ENCODE assay signal across 9 mouse cellular contexts in the genomic region with DNA sequence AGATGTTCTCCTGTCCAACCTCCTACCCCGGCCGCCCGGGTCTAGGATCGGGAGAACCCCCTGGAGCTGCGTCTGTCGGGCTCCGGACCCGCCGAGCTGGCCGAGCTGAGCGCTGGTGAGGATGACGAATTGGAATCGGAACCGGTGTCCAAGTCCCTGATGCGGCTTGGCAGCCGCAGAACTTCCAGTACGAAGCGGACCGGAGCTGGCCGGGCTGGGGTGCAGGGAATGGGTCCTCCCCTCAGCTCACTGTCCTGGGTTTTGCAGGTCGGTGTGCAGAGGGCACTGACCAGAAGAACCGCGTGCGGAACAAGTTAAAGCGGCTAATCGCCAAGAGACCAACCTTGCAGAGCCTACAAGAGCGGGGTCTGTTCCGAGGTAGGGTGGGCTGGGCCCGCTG. TPM values are rescaled to one million over a fixed set of nuclear protein-coding genes. Genes with fewer than 3 reads are reported as not detected.
DNase-seq lines count a peak whose midpoint lies in the region; ATAC-seq and TF ChIP-seq lines count a peak whose summit lies in the region.
"Had no signal": no experiment of that assay in that cellular context is flagged by ENCODE, and none has a peak within 500 bp of the region (broad histone marks: within the 10 kb centered on the region; RNA-seq: fewer than 3 reads in every experiment).

No protein-coding gene starts in this region.

- H3K9me3 ChIP-seq in erythroblast, embryonic 14.5 days (ENCODE audit: control insufficient read depth, low read length), result 0 out of 2 replicates have a peak, but pooled peaks cover 2% of the 10 kb centered on the region
- H3K9me3 ChIP-seq in heart, embryonic 11.5 days (replicated peaks; ENCODE audit: control insufficient read depth, low read length), result no peaks in the 10 kb centered on the region

- peaks cover 52% of the 10 kb centered on the region for H3K27me3 ChIP-seq in erythroblast, embryonic 14.5 days (ENCODE audit: control insufficient read depth)
- peaks cover 85% of the 10 kb centered on the region for H3K27me3 ChIP-seq in heart, embryonic 11.5 days (ENCODE audit: control insufficient read depth, insufficient read depth, low read length)
- H3K27me3 ChIP-seq in small intestine, adult 2 months (ENCODE audit: control insufficient read depth, insufficient read depth, low read length), result peaks cover 19% of the 10 kb centered on the region; the same call in 1 of the 2 replicates

- no peak for TF ChIP-seq CTCF in small intestine, adult 2 months (IDR thresholded peaks at IDR 0.05; ENCODE audit: extremely low read depth, insufficient read length, insufficient replicate concordance, low read depth, low read length)

- 4% methylated on average over 29 of the region's 29 CpGs for WGBS in heart, embryonic 11.5 days (ENCODE audit: insufficient replicate concordance)
- WGBS in small intestine, adult 2 months, result 31% methylated on average over 29 of the region's 29 CpGs

- peaks cover 50% of the 10 kb centered on the region for H3K4me1 ChIP-seq in erythroblast, embryonic 14.5 days (ENCODE audit: control insufficient read depth)
- H3K4me1 ChIP-seq in heart, embryonic 11.5 days (ENCODE audit: control insufficient read depth, insufficient read depth, low read length), result peaks cover 11% of the 10 kb centered on the region
- H3K4me1 ChIP-seq in small intestine, adult 2 months (ENCODE audit: control insufficient read depth, insufficient read depth, insufficient read length, low read length), result peaks cover 15% of the 10 kb centered on the region

- H3K4me3 ChIP-seq in erythroblast, embryonic 14.5 days (replicated peaks), result peak overlapping the region; percentile 68
- H3K4me3 ChIP-seq in heart, embryonic 11.5 days (ENCODE audit: low read depth, low read length), result peak overlapping the region; percentile 52
- H3K4me3 ChIP-seq in small intestine, adult 2 months (ENCODE audit: low read depth, low read length), result peak overlapping the region; percentile 60

- no peak for TF ChIP-seq POLR2A in small intestine, adult 2 months (IDR thresholded peaks at IDR 0.05; ENCODE audit: low read depth, low read length)

- peak overlapping the region; percentile 50; the same call in 1 of the 2 replicates for H3K9ac ChIP-seq in heart, embryonic 11.5 days (ENCODE audit: low read depth, low read length)

- H3K4me2 ChIP-seq in heart, embryonic 11.5 days, result peak overlapping the region; percentile 88

- DNase-seq in adrenal gland, postnatal 25 days, result peak; percentile 52
- peak; percentile 39 to 46 for DNase-seq in kidney, postnatal 4 days
- no peak for DNase-seq in frontal cortex, postnatal 14 days (ENCODE audit: low spot score in 2 of 2)
- no peak for DNase-seq in spleen, postnatal 36 days (ENCODE audit: low spot score in 2 of 2)

- H3K27ac ChIP-seq in heart, embryonic 11.5 days (ENCODE audit: low read depth, low read length), result no peak overlapping the region
- no peak overlapping the region for H3K27ac ChIP-seq in small intestine, adult 2 months (ENCODE audit: insufficient read depth, low read depth, low read length)

- peaks cover 10% of the 10 kb centered on the region for H3K36me3 ChIP-seq in erythroblast, embryonic 14.5 days (ENCODE audit: control insufficient read depth)
- H3K36me3 ChIP-seq in heart, embryonic 11.5 days (ENCODE audit: control insufficient read depth, insufficient read depth, low read length), result no peaks in the 10 kb centered on the region
- H3K36me3 ChIP-seq in small intestine, adult 2 months (ENCODE audit: control insufficient read depth, insufficient read depth, low read length), result peaks cover 3% of the 10 kb centered on the region; the same call in 1 of the 2 replicates

- no peak for ATAC-seq in erythroblast, adult 5-6 weeks (replicated peaks; ENCODE audit: low FRiP score, poor library complexity, severe bottlenecking)
- no peak for ATAC-seq in heart, embryonic 11.5 days (replicated peaks; ENCODE audit: insufficient number of reproducible peaks, low FRiP score, low TSS enrichment)

RNA-seq across cellular contexts. Expression of gene Arhgap9, which starts 5.1 kb away (rescaled TPM):
- 0.06 and 0.16 TPM in 2 replicates for polyA plus RNA-seq in erythroblast, embryonic 14.5 days (2012)
- total RNA-seq in erythroblast, adult 5-6 weeks (2015; ENCODE audit: low replicate concordance), result 19.9 and 21.1 TPM in 2 replicates
- total RNA-seq in erythroblast, adult 5-6 weeks (2017; ENCODE audit: low replicate concordance), result 14.6 and 18.7 TPM in 2 replicates
- total RNA-seq in adrenal gland, postnatal 25 days (2021), result 1.1 and 1.6 TPM in 2 replicates
- polyA plus RNA-seq in heart, embryonic 11.5 days (2014; fragmentation: Nextera tagmentation; extraction: Ambion mirVana), result 1.7 TPM in 2 replicates
- polyA plus RNA-seq in small intestine, adult 2 months (2012; rRNA removed), result 7.1 and 11.2 TPM in 2 replicates

RNA-seq across cellular contexts. Expression of gene Gli1, which starts 14.9 kb away (rescaled TPM):
- polyA plus RNA-seq in erythroblast, embryonic 14.5 days (2012), result not detected in 2 replicates
- total RNA-seq in erythroblast, adult 5-6 weeks (2015; ENCODE audit: low replicate concordance), result not detected in 2 replicates
- not detected in 2 replicates for total RNA-seq in erythroblast, adult 5-6 weeks (2017; ENCODE audit: low replicate concordance)
- 2.6 and 4.8 TPM in 2 replicates for total RNA-seq in adrenal gland, postnatal 25 days (2021)
- polyA plus RNA-seq in heart, embryonic 11.5 days (2014; fragmentation: Nextera tagmentation; extraction: Ambion mirVana), result 0.65 and 1.2 TPM in 2 replicates
- 5.5 and 10.4 TPM in 2 replicates for polyA plus RNA-seq in small intestine, adult 2 months (2012; rRNA removed)
- total RNA-seq: common myeloid progenitor, adult 5-6 weeks had no signal

RNA-seq across cellular contexts. Expression of gene Mars, which starts 15.2 kb away (rescaled TPM):
- 12.0 and 17.1 TPM in 2 replicates for polyA plus RNA-seq in erythroblast, embryonic 14.5 days (2012)
- total RNA-seq in erythroblast, adult 5-6 weeks (2015; ENCODE audit: low replicate concordance), result 35.1 and 38.8 TPM in 2 replicates
- total RNA-seq in erythroblast, adult 5-6 weeks (2017; ENCODE audit: low replicate concordance), result 43.5 and 45.6 TPM in 2 replicates
- total RNA-seq in adrenal gland, postnatal 25 days (2021), result 110 and 135 TPM in 2 replicates
- 104 and 105 TPM in 2 replicates for polyA plus RNA-seq in heart, embryonic 11.5 days (2014; fragmentation: Nextera tagmentation; extraction: Ambion mirVana)
- polyA plus RNA-seq in small intestine, adult 2 months (2012; rRNA removed), result 24.0 and 30.7 TPM in 2 replicates

RNA-seq across cellular contexts. Expression of gene Inhbe, which starts 27.4 kb away (rescaled TPM):
- polyA plus RNA-seq in erythroblast, embryonic 14.5 days (2012), result not detected in 2 replicates
- total RNA-seq in erythroblast, adult 5-6 weeks (2015; ENCODE audit: low replicate concordance), result not detected in 2 replicates
- not detected in 2 replicates for total RNA-seq in erythroblast, adult 5-6 weeks (2017; ENCODE audit: low replicate concordance)
- not detected in 2 replicates for total RNA-seq in adrenal gland, postnatal 25 days (2021)
- 0.06 TPM in 1 of 2 replicates, not detected in the other for polyA plus RNA-seq in heart, embryonic 11.5 days (2014; fragmentation: Nextera tagmentation; extraction: Ambion mirVana)
- not detected in 2 replicates for polyA plus RNA-seq in small intestine, adult 2 months (2012; rRNA removed)
- total RNA-seq: common myeloid progenitor, adult 5-6 weeks had no signal

RNA-seq across cellular contexts. Expression of gene Mbd6, which starts 38.0 kb away (rescaled TPM):
- polyA plus RNA-seq in erythroblast, embryonic 14.5 days (2012), result 33.5 and 35.5 TPM in 2 replicates
- 22.4 and 33.0 TPM in 2 replicates for total RNA-seq in erythroblast, adult 5-6 weeks (2015; ENCODE audit: low replicate concordance)
- 6.1 and 7.1 TPM in 2 replicates for total RNA-seq in erythroblast, adult 5-6 weeks (2017; ENCODE audit: low replicate concordance)
- total RNA-seq in adrenal gland, postnatal 25 days (2021), result 73.2 and 73.3 TPM in 2 replicates
- 13.6 and 15.1 TPM in 2 replicates for polyA plus RNA-seq in heart, embryonic 11.5 days (2014; fragmentation: Nextera tagmentation; extraction: Ambion mirVana)
- polyA plus RNA-seq in small intestine, adult 2 months (2012; rRNA removed), result 39.3 and 76.2 TPM in 2 replicates

Comparison
In these comparisons a context has a peak if more than half of its experiments do, and no peak if none do; other contexts are left out.
1. DNase-seq: peak in adrenal gland, postnatal 25 days (single experiment) and kidney, postnatal 4 days (2 of 2); none in frontal cortex, postnatal 14 days (0 of 2) and spleen, postnatal 36 days (0 of 2).
2. Peak in every context shown above with its lines, with median percentiles within 50 percentile points of each other: H3K4me3 ChIP-seq.